Mouse (Mus musculus): ENCODE data around the gene Banp.

GRCm38 (mm10) chr8:122049923-122050322 is 100.4 kb downstream of the Banp start:
- TF ChIP-seq POLR2A (IDR thresholded peaks at IDR 0.05; ENCODE audit: control insufficient read depth, extremely low read depth, insufficient read depth, low read length, poor library complexity) (no peak), CTCF (IDR thresholded peaks at IDR 0.05; ENCODE audit: borderline replicate concordance, control insufficient read depth, extremely low read depth, insufficient read depth, low read length, poor library complexity) (no peak)
